Mouse (Mus musculus): Measurements from ENCODE around the gene Calcb. TPM values are rescaled to one million over a fixed set of nuclear protein-coding genes. Genes with fewer than 3 reads are reported as not detected.
"Not testable (repeated sequence)": the region's sequence is repeated elsewhere in the genome, so short reads cannot be mapped to it uniquely, and the experiment has no call there.

Calcb gene
- total RNA-seq (2021) = not detected
- long read RNA-seq, experiment 1, partial matches to known transcripts = 1 of 1 reads
- long read RNA-seq, experiment 1, other reads (novel, unspliced or antisense) = 0 of 1 reads
- long read RNA-seq, experiment 2 = 0 reads

- DNase-seq (ENCODE audit: low spot score in 2 of 2) = no peak
Observed at GRCm38 (mm10) chr7:114718300-114718699, at the start of gene Calcb. TSS of gene Calcb (plus strand) at chr7:114718643.

DNA sequence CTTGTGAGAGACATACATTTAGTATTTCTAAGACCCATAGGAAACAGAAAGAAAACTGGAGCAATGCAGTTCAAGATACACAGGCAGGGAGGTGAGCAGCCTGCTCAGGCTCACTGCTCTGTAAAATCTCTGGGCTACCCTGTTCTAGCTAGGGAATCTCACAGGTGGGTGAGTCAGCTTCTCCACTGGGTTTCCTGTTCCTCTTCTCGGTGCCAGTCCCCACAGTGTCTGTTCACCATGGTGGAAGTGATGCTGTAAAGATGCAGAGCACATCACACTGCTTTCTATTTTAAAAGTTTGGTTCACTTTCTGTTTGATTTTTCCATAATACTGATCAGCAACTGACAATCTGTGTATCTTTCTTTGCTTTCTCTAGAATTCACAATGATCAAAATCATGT, 47.0 kb upstream of the Calcb start:
- no peak for DNase-seq (ENCODE audit: low spot score in 2 of 2)

- no peak for DNase-seq (ENCODE audit: low spot score in 2 of 2)
Observed at GRCm38 (mm10) chr7:114672697-114673096, 45.7 kb upstream of the Calcb start.

DNA sequence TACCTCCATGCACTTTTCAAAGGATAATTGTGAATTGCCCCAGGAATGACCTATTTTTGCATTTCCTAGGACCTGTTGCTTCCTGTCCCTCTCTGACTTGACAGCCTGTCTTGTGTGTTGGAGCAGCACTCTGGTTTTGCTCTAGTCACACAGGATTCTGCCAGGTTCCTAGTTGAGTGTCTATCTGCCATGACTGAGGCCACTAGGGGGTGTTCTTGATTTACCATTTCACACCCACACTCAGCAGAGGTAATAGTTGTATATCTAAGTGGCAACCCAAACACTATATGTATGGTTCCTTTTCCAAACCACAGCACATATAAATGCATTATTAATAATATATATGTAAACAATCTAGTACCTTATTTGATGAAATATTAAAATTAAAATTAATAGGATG, 26.1 kb upstream of the Calcb start:
- no peak for DNase-seq (ENCODE audit: low spot score in 2 of 2)

GRCm38 (mm10) chr7:114700871-114701270, 17.6 kb upstream of the Calcb start:
- DNase-seq (ENCODE audit: low spot score in 2 of 2) = no peak

GRCm38 (mm10) chr7:114706716-114707115, 11.7 kb upstream of the Calcb start:
- DNase-seq (ENCODE audit: low spot score in 2 of 2) = no peak

- DNase-seq (ENCODE audit: low spot score in 2 of 2) = no peak
Observed at GRCm38 (mm10) chr7:114707398-114707797, 11.0 kb upstream of the Calcb start.

GRCm38 (mm10) chr7:114710419-114710818, 8.0 kb upstream of the Calcb start:
- DNase-seq (ENCODE audit: low spot score in 2 of 2) = no peak

GRCm38 (mm10) chr7:114712523-114712922, 5.9 kb upstream of the Calcb start:
- DNase-seq (ENCODE audit: low spot score in 2 of 2) = no peak

GRCm38 (mm10) chr7:114719381-114720131, 1.1 kb downstream of the Calcb start:
- DNase-seq (ENCODE audit: low spot score in 2 of 2) = peak in 1 of 2 experiments; percentile 54

DNA sequence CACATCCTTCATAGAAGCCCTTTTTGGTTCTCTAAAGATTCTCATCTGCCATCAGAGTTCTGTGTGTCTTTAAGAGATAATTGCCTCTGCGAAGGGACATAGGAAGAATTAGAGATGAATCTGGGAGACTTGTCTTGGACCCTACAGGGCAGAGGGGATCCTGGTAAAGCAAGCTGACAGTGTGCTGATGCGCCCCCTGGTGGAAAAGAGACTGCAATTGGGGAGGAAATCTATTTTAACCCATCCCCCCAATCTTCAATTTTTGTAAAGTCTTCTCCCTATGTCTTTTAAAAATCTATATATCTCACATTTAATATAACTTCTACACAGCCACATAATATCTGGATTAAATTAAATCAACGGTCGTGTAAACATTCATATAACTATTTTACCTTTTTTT, 11.3 kb downstream of the Calcb start:
- DNase-seq (ENCODE audit: low spot score in 2 of 2) = not testable (repeated sequence)

- no peak for DNase-seq (ENCODE audit: low spot score in 2 of 2)
Observed at GRCm38 (mm10) chr7:114731175-114731574, 12.7 kb downstream of the Calcb start.

GRCm38 (mm10) chr7:114731700-114732099, 13.3 kb downstream of the Calcb start:
- DNase-seq (ENCODE audit: low spot score in 2 of 2) = not testable (repeated sequence)

- DNase-seq (ENCODE audit: low spot score in 2 of 2) = no peak
Observed at GRCm38 (mm10) chr7:114736256-114736655, 17.8 kb downstream of the Calcb start.

DNA sequence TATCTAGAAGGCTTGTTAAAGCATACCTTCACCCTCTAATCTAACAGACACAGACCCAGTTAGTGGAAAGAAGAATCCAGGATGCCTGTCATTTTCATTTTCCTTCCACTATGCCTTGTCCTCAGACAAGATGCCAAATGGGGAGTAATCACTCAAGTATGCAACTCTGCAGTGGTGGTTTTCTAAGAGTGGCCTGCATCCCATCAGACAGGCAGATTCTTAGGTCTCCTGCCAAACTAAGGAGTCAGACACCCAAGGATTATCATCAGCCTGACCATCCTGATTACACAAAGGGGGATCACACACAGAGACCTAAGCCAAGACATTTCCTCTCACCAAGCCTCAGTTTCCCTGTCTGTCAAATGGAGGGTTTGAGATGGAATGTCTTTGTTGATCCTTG, 19.7 kb downstream of the Calcb start:
- DNase-seq (ENCODE audit: low spot score in 2 of 2) = no peak

GRCm38 (mm10) chr7:114740360-114741165, 22.1 kb downstream of the Calcb start:
- no peak for DNase-seq (ENCODE audit: low spot score in 2 of 2)

- no peak for DNase-seq (ENCODE audit: low spot score in 2 of 2)
Observed at GRCm38 (mm10) chr7:114743022-114743780, 24.8 kb downstream of the Calcb start, which contains the start of gene Insc. TSS of gene Insc (plus strand) at chr7:114743694.

DNA sequence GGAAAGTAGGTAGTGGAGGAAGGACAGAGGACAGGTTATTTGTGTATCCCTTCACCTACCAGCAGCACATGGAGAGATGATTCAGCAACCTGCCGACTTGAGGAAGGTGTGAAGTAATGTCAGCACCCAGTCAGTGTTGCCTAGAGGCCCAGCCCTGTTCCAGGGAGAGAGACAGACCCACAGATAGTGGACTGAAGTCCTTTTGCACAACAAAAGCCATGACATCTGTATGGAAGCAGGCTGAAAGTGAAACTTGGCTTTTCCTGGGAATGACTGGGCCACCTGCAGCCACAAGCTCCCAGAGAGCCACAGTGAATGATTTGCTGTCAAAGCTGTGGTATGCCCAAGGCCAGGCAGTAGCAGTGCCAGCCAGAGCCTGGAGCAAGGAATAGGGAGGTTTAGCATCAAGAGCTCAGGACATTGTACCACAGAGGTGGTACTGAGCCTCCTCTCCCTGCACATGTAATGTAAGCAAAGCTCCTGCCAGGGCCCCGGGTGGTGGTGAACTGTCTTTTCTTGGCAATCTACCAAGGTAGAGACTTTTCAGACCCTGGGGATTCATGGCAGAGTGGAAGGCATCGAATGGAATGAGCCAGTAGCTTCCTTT, 26.3 kb downstream of the Calcb start:
- peak in 1 of 2 experiments; percentile 22 for DNase-seq (ENCODE audit: low spot score in 2 of 2)

DNA sequence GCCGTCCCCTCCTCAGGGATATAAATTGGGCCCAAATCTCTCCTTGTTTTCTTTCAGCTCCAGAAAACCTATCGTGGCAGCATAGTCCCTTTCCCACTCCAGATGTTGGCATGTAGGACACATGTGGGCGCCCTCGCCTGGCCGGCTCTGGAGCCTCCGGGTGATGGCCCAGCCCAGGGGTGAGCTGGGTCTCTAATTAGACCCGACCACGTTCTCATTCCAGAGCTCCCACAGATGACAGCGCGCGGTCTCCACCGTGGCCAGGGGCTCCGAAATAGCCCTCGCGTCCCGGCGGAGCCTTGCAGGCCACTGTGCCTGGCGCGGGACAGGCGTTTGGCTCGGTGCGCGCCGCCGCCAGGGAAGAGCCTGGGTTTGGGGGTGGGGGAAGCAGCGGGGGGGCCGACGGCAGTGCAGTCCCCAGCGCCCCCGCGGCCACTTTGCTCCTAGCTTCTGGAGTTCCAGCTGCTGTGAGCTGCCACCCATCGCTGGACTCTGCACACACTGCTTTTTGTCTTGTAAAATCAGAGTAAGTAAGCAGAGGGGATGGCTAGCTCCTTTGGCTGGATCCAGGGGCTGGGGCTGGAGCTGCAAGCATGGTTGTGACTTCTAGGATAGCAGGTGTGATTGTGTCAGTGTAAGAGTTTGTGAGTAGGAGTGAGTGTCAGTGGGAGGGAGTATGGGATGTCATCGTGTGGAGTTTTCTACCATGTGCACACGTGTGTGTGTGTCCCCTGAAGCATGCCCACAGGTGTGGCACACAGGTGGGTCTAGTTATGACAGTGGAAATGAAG, 27.2 kb downstream of the Calcb start:
- DNase-seq (ENCODE audit: low spot score in 2 of 2) = peak in 1 of 2 experiments; percentile 17

- no peak for DNase-seq (ENCODE audit: low spot score in 2 of 2)
Observed at GRCm38 (mm10) chr7:114747596-114747995, 29.2 kb downstream of the Calcb start.

Data from adrenal gland, adult 18-20 months (tissue).